Mouse (Mus musculus): Measurements from ENCODE around the gene Klf15.

Gene Klf15

DNA sequence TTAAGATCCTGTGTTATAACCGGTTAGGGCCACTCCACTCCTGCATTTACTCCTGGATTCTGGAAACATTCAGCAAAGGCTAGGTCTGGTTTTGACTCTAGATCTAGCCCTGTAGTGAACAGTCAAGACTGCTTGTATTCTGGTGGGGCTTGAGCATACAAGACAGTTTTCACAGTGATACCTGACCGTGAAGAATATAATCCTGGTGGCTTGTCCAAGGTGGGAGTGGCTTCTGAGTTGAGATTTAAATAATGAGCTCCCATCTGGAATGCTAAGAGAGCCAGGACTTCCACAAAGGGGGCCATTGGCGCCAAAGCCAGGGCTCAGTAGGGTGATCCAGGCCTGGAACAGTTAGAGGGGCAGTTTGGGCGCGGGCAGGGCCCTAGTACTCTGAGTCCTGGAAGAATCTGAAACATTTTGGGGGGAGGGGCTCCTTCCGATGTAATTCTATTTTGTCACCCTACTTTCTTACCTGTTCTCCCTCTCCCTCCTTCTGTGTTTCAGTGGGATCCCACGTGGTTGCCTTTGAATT lies 1.6 kb downstream of the Klf15 start:
- no peak for DNase-seq (ENCODE audit: extremely low spot score)

DNA sequence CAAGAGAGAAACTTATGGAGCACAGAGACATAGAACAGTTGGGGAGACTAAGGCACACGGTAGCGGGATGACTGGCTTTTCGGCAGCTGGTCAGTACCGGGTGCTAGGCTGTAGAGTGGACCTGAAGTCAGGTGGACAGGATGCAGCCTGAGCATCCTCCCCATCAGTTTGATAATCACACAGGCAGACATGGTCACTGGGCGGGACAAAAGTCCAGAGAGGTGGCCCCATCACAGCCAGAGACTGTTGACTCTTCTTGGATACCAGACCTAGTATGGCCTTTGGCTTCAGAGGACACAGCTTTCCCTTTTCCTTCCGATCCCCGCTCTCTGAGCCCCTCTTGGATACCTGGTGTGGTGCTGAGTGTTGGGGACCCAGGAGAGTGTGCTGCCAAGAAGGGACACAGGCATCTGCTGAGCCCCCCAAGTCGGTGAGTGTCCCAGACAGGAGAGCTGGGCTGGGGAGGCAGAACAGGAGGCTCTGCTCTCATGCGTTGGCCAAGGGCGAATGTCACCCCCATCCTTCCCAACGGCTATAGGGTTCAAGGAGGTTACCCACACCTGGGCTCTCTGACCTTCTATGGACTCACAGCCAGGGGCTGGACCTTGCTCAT lies 2.8 kb downstream of the Klf15 start:
- no peak for DNase-seq (ENCODE audit: extremely low spot score)

DNA sequence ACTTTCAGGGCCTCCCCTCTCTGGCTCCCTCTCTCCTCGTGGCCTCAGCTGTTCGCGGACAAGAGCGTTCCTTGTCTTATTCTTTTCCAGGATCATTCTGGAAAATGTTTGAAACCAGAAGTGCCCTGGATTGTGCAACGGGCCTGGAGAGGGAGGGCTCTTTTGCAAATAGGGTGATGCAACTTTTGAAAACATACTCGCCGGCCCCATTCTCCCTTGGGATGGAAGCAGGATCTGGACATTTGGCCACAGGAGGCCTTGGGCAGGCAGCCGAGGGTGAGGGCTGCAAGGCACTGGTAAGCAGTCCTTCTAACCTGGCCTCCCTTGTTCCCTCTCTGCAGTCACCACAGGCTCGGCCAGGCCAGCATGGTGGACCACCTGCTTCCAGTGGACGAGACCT lies 3.7 kb downstream of the Klf15 start:
- DNase-seq (ENCODE audit: extremely low spot score) = no peak

DNA sequence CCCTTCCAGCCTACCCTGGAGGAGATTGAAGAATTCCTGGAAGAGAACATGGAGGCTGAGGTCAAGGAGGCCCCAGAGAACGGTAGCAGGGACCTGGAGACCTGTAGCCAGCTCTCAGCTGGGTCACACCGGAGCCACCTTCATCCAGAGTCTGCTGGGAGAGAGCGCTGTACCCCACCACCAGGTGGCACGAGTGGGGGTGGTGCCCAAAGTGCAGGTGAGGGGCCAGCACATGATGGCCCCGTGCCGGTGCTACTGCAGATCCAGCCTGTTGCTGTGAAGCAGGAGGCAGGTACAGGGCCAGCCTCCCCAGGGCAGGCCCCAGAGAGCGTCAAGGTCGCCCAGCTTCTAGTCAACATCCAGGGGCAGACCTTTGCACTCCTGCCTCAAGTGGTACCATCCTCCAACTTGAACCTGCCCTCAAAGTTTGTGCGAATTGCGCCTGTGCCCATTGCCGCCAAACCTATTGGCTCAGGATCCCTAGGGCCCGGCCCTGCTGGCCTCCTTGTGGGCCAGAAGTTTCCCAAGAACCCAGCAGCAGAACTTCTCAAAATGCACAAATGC lies 4.6 kb downstream of the Klf15 start:
- DNase-seq (ENCODE audit: extremely low spot score) = no peak

DNA sequence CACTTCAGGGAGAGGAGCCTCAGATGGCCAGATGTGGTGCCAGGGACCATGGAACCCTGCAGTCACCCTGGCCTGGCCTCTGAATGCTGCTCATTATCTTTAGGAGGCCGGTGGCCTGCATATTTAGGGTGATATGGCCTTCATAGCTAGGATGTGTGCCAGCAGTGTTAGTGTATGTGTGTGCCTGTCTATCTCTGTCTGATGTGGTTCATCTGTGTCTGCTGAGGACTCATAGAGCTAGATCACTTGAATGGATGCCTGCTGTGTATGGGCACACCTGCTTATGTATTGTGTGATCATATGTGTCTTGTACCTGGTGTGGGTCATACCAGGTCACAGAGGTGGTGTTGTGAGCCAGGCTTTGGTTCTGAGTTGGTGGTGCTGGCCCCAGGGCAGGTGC lies 5.8 kb downstream of the Klf15 start:
- no peak for DNase-seq (ENCODE audit: extremely low spot score)

DNA sequence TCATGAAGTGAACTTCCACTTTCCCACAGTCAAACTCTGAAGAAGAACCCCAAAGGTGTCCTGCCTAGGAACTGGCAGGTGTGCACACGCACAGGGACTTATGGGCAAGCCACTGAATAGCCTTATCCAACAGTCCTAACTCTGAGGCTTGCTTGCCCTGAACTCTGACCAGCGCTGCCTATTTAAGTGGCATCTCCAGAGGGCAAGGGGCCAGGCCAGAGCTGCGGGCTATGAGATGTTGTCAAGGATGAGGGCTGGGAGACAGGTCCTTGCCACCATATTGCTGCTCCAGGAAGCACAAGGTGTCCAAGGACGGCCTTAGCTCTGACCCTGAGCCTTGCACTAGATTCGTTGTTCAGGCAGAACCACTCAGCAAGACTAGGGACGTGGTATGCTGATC lies 6.7 kb downstream of the Klf15 start:
- DNase-seq (ENCODE audit: extremely low spot score) = no peak

DNA sequence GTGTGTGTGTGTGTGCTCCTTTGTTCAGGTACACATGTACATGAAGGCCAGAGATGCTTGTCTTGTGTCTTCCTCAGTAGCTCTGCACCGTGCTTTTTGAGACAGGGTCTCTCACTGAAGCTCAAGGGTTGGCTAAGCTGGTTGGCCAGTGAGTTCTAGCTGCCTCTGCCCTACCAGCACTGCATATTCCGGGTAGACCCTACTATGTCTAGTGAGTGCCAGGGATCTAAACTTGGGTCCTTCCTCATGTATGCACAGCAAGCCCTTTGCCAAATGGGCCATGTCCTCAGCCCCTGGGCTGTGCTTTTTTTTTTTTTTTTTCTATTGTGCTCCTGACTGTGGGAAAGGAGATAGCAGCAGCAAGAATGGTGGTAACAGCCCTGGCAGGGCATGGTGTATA lies 7.9 kb downstream of the Klf15 start:
- no peak for DNase-seq (ENCODE audit: extremely low spot score)

DNA sequence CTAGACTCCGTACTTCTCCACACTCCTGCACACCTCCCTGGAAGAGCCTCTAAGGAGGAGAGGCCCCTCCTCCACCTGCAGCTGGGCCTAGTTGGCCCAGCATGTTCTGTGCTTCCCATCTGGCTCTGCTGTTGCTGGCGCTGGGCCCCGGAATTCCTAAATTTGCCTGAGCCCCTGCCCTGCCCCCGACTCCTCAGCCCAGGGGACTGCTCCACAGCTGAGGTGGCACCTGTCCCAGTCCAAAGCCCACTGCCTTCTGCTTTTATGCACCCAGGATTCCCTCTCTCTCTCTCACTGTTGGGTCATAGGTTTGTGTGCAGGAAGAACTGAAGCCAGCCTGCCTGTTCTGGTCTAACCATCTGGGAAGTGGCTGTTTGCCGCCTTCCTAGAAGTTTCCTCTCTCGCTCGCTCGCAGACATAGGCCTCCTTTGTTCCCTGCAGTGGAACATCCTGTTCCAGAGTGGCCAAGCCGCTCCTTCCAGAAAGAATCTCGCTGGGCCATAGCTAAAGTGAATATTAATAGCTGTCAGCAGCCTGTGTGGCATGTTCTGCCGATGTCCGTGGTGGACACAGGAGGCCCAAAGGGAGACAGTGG lies 8.7 kb downstream of the Klf15 start:
- DNase-seq (ENCODE audit: extremely low spot score) = no peak

DNA sequence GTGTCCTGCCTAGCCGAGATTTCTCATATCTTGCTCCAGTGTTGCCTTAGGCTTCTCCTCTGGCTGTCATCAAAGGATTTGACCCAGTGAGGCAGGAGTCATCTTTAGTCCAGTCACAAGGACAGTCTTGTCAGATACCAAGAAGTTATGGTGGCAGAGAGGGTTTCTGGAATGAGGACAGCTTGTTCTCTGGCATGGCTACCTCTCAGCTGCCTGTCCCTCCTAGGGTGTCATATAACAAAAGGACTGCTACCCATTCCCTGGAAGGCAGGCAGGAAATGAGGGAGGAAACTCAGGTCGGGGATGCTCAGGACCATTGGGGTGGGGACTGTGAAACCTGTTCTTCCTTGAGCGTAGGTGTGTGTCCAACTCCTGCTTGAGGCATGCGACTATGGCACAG lies 9.7 kb downstream of the Klf15 start:
- DNase-seq (ENCODE audit: extremely low spot score) = no peak

DNA sequence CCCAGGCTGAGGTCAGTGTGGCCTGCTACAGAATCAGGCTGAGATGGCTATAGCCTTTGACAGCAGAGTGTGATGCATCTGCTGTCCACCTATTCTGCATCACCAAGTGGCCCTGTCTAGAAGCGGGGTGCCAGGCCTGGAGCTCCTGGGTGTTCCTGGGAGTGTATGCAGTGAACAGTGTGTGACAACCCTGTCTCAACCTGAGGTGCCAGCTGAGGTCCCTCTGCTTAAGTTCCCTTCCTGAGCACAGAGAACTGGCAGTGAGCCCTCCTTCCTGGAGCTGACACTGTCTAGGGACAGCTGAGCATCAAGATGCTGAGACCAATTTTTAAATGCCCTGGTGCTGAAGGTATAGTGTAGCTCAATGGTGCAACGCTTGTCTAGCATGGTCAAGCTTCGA lies 10.3 kb downstream of the Klf15 start:
- DNase-seq (ENCODE audit: extremely low spot score) = no peak

DNA sequence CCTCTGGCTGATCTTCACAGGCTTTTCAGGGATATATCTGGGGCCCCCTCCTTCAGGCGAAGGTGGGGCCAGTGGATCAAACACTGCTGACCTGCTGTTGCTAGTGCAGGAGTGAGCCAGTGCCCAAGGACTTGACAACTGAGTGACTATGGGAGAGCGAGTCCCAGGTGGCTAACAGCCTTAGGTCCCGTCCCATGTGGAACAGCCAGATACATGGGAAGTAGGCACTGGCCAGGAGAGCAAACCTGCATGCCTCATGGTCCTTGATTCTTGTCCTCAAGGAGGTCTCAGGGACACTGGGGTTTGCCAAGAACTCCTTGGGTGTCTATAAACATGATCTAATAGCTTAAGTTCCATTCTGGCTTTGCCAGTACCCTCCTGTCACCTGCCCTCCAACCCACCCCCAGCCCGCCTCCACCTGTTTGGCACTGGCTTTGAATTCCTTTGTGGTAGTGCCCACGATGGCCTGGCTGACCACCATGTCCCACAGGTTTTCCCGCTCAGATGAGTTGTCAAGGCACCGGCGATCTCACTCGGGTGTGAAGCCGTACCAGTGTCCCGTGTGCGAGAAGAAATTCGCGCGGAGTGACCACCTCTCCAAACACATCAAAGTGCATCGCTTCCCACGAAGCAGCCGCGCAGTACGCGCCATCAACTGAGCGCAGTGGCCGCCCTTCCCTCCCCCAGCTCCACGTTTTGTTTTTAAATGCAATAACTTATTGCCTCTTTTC lies 11.4 kb downstream of the Klf15 start:
- DNase-seq (ENCODE audit: extremely low spot score) = no peak

DNA sequence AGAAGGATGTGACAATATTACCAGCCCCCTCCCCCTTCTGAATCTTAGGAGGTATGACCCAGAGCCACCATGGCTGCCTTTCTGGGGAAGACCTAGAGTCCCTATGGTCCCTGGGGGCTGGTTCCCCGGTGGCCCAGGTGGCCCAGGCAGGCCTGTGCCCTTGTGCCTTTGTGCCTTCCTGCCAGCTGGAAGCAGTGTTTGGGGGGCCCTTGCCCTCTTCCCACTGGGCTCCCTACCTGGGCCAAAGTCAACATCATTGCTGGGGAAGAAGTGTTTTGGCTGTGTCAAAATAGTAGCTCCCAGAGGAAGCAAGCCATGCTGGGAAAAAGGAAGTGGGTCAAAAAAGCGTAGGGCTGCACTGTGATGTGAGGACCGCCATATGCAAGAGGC lies 12.0 kb downstream of the Klf15 start:
- DNase-seq (ENCODE audit: extremely low spot score) = no peak

DNA sequence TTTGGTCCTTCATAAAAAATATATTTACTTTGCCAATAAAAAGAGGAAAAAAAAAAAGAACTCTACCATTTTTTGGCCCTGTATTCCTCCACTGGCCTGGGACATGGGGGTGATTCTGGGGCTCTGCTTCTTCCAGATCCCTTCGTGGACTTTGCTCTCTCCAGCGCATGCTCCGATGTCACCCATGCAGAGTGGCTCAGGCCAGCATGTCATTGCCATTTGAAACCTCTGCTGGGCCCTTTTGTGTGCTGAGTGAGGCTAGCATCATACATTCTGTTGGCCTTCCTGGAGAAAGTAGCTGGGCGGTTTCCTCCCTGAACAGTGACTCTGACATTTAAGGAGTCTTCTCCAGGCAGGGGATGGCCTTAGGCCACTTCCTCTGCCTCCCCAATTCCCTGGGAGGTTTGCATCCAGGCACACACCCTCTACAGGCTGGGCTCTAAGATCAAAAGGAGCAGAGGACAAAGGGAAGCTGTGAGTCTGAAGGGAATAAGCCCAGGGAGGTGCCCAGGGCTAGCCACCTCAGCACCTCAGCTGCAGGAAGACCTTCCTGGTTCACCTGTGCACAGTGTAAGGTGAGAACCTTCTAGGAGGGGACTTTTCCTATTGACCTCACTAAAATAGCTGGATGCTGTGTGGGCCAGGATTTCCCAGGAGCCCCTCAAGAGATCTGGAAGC lies 12.9 kb downstream of the Klf15 start:
- DNase-seq (ENCODE audit: extremely low spot score) = no peak

DNA sequence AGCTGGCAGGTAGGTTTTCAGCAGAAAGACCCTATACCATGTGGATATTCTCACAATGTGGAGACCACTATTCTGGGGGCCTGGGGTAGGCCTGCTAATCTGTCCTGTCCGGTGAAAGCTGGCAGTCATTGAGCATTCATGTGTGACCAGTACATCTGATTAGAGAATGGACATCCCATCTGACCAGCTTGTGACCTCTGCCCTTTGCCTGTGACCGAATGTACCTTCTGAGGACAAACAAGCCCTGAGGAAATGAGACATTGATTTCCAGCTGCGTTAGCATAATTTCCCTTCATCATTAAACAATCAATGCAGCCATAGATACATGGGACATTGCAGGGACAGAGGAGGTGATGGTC lies 13.5 kb downstream of the Klf15 start:
- DNase-seq (ENCODE audit: extremely low spot score) = no peak

DNA sequence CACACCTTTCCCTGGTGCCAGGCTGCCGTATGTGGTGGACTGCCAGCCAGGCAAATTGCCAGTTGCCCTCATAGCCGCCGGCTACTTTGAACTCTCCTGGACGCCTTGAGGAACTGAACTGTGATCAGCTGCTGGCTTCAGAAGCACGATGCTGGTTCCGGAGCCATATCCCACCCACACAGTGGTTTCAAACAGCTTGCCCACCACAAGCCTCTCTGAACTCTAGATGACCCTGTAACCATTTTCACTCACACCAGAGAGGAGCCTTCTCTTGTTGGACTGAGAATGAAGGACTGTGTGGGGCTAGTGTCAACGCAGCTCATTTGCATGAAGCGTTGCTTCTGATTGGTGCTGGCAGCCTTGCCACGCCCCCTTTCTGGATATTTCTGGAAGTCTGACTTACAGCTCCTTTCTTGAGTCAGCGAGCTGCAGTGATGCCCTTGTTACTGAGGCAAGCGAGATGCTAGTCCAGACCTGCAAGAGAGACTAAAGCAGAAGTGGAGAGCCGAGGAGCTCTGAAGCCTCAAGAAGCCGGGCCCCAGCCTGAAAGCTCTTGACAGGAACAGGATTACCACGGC lies 14.7 kb downstream of the Klf15 start:
- DNase-seq (ENCODE audit: extremely low spot score) = no peak

DNA sequence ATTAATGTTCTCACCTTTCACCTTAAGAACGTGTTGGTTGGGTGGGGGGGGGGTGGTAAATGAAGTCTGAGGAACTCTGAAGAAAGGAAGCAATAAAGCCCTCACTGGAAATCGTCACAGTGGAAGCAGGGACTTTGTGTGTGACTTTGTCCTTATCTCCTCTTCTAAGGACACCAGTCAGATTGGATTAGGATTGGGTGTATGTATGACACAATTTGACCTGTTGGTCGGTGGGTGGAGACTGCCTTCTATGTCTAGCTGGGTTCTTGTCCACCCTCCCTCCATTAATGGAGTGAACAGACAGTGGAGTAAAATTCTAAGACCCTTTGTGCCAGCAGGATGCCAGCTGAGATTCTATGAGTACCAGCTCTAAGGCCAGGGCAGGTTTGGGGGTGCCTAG lies 21.9 kb downstream of the Klf15 start:
- no peak for DNase-seq (ENCODE audit: extremely low spot score)

DNA sequence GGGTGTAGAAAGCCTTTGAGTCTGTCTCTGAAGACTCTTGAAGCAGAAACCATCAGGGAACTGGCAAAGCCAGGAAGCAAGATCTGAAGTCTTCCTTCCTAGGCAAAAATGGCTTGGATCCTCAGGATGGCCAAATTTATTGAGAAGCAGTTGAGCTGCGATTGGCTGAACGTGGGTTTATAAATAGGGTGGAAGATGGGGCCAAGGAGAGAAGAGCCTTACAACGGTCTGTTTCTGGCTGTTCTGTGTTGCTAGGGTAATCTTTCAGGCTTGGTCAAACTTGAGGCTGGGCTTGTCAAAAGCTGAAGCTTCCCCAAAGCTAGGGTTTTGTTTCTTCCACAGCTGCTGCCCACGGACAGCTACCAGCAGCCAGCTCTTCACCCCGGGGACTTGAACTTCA lies 22.5 kb downstream of the Klf15 start:
- DNase-seq (ENCODE audit: extremely low spot score) = no peak

DNA sequence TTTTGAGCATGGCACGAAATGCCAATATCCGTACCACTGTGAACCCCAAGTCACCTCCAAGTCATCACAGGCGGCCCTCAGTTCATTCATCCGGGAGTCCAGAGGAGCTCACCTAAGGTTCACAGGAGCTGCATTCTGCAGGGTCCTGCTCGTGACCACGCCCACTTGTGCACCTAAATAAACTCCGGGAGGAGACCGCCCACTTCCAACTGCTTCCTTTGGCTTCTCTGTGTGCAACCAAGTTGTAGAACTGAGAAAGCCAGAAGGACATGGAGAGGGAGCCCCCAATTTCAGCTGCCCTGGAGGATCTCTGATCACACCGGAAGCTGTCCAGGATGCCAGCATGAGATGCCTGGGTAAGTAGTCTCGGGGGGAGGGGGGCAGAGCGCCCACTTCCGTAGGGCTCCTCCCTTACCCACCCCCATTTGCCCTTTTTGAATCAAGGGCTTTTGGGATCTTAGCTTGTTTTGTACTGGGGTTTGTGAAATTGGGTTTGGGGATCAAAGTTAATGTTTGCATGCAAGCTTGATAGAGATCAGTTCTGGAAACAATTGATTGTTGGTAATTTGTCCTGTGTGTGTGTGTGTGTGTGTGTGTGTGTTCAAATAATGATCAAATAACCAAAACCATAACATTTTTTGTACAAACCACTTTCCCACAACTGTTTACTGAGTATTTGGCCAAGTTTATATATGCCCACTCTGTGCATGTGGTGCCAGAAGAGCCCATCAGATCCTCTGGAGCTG lies 24.0 kb downstream of the Klf15 start, which contains the start of gene Aldh1l1:
Gene Aldh1l1, plus strand, starts transcription at position 252 of the 746 bp plus-strand sequence.
- DNase-seq (ENCODE audit: extremely low spot score) = no peak

DNA sequence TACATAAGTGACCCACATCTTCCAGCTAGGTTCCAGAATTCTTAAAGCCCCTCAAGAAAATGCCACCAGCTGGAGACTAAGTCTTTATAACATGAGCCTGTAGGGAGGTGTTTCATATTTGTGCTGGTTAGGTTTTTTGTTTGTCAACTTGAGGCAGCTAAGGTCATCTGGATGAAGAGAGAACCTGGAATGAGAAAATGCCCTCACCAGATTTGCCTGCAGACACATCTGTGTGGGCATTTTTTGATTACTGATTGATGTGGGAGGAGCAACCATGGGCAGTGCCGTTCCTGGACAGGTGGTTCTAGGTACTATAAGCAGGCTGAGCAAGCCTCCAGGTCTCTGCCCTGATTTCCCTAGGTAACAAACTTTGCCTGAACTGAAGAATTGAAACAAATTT lies 25.2 kb downstream of the Klf15 start:
- DNase-seq (ENCODE audit: extremely low spot score) = no peak

DNA sequence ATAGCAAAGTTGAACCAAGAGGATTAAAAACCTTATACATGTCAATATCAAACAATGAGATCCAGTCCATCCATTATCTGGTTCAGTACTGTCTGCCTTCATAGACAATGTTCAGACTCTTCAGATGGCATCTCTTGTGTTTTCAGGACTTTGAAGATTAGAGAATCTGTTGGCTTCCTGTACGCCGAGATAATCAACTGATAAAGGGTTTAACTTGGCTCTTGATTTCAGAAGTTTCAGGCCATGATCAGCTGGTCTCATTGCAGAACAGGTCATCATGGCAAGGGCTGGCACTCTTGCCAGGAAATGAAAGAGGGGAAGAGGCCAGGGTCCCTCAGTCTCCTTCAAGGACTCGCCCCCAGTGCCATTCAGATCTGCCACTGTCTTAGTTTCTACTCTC lies 27.2 kb downstream of the Klf15 start:
- no peak for DNase-seq (ENCODE audit: extremely low spot score)

DNA sequence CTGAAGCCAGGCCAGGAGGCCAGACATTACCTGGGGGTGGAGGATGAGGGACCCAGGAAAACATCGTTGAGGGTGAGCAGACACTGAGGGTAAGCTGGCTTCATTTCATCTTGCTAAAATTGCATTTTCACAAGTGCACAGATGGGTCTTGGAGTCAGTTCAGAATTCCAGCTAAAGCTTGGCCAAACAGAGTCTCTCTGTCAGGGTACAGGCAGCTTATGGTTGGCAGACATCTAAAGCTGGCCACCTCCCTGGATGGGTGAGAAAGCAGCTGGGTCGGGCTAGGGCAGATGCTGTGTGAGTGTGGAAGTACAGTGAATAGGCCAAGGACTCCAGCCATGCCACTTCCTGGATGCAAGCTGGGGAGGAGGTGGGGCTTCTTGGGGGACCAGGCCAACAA lies 28.6 kb downstream of the Klf15 start:
- DNase-seq (ENCODE audit: extremely low spot score) = no peak

Data from embryo, embryonic 9.5 days (tissue).